12 mouse cellular contexts compared by ENCODE assay signal in genomic region chr9:42122441-42122840, GRCm38 (mm10). TPM values are rescaled to one million over a fixed set of nuclear protein-coding genes. Genes with fewer than 3 reads are reported as not detected.
DNase-seq lines count a peak whose midpoint lies in the region; ATAC-seq lines count a peak whose summit lies in the region.
"Had no signal": no experiment of that assay in that cellular context is flagged by ENCODE, and none has a peak within 500 bp of the region (broad histone marks: within the 10 kb centered on the region; RNA-seq: fewer than 3 reads in every experiment).

No protein-coding gene starts in this region.

- no peak overlapping the region for H3K9ac ChIP-seq in kidney, embryonic 14.5 days (ENCODE audit: low read depth, low read length)
- H3K9ac ChIP-seq in forebrain, embryonic 15.5 days (replicated peaks): peak overlapping the region; percentile 90; the same call in 1 of the 2 replicates
- H3K9ac ChIP-seq in midbrain, embryonic 12.5 days (replicated peaks): no peak overlapping the region

- H3K4me1 ChIP-seq in kidney, embryonic 14.5 days (ENCODE audit: control insufficient read depth, insufficient read depth, low read length): peaks cover 15% of the 10 kb centered on the region; the same call in 1 of the 2 replicates
- peaks cover 47% of the 10 kb centered on the region for H3K4me1 ChIP-seq in forebrain, embryonic 15.5 days
- peaks cover 13% of the 10 kb centered on the region; the same call in 1 of the 2 replicates for H3K4me1 ChIP-seq in midbrain, embryonic 12.5 days

- ATAC-seq in kidney, embryonic 14.5 days (ENCODE audit: low FRiP score, low TSS enrichment): no peak
- no peak for ATAC-seq in forebrain, embryonic 15.5 days (replicated peaks)
- ATAC-seq in midbrain, embryonic 12.5 days (ENCODE audit: low FRiP score, low read depth): no peak
- ATAC-seq: activated CD4-positive, CD25-positive, alpha-beta regulatory T cell, adult 4 months had no signal

- H3K4me3 ChIP-seq in kidney, embryonic 14.5 days (ENCODE audit: low read length): peak overlapping the region; percentile 88; the same call in 1 of the 2 replicates
- peak overlapping the region; percentile 81 for H3K4me3 ChIP-seq in forebrain, embryonic 15.5 days
- no peak overlapping the region for H3K4me3 ChIP-seq in midbrain, embryonic 12.5 days

- DNase-seq in kidney, postnatal 4 days: no peak
- peak; percentile 13 for DNase-seq in 416B (ENCODE audit: low read depth)
- DNase-seq in ovary, postnatal 36 days (ENCODE audit: low spot score): no peak
- DNase-seq in thymus, postnatal 25 days: no peak
- DNase-seq in left cerebral cortex, adult 18-20 months (ENCODE audit: low spot score in 2 of 2): no peak
- DNase-seq: cerebellum, adult 11 months; retina, postnatal 1 day; thymus, postnatal 4 days had no signal

- WGBS in kidney, embryonic 14.5 days: 82% methylated on average over 6 of the region's 6 CpGs
- 73% methylated on average over 6 of the region's 6 CpGs for WGBS in forebrain, embryonic 15.5 days
- 85% methylated on average over 6 of the region's 6 CpGs for WGBS in midbrain, embryonic 12.5 days

- no peak overlapping the region for H3K4me2 ChIP-seq in kidney, embryonic 14.5 days (replicated peaks; ENCODE audit: low read depth, low read length)
- H3K4me2 ChIP-seq in forebrain, embryonic 15.5 days (replicated peaks): peak overlapping the region; percentile 93
- H3K4me2 ChIP-seq in midbrain, embryonic 12.5 days (replicated peaks): peak overlapping the region; percentile 79; the same call in 1 of the 2 replicates

- H3K9me3 ChIP-seq in kidney, embryonic 14.5 days (ENCODE audit: control insufficient read depth, low read length): no peaks in the 10 kb centered on the region
- no peaks in the 10 kb centered on the region for H3K9me3 ChIP-seq in forebrain, embryonic 15.5 days
- no peaks in the 10 kb centered on the region for H3K9me3 ChIP-seq in midbrain, embryonic 12.5 days

- no peaks in the 10 kb centered on the region; the same call in 1 of the 2 replicates for H3K27me3 ChIP-seq in kidney, embryonic 14.5 days (ENCODE audit: control insufficient read depth, insufficient read depth, low read length)
- no peaks in the 10 kb centered on the region for H3K27me3 ChIP-seq in forebrain, embryonic 15.5 days
- H3K27me3 ChIP-seq in midbrain, embryonic 12.5 days: peaks cover 39% of the 10 kb centered on the region

- H3K27ac ChIP-seq in kidney, embryonic 14.5 days (ENCODE audit: low read depth, low read length): no peak overlapping the region
- no peak overlapping the region for H3K27ac ChIP-seq in forebrain, embryonic 15.5 days (replicated peaks)
- no peak overlapping the region for H3K27ac ChIP-seq in midbrain, embryonic 12.5 days (replicated peaks)

- H3K36me3 ChIP-seq in kidney, embryonic 14.5 days (ENCODE audit: control insufficient read depth, insufficient read depth, low read length): no peaks in the 10 kb centered on the region
- no peaks in the 10 kb centered on the region for H3K36me3 ChIP-seq in forebrain, embryonic 15.5 days
- no peaks in the 10 kb centered on the region for H3K36me3 ChIP-seq in midbrain, embryonic 12.5 days

RNA-seq across cellular contexts. Expression of gene Sorl1, which starts 1.7 kb away (rescaled TPM):
- polyA plus RNA-seq in kidney, embryonic 14.5 days (2014; fragmentation: Nextera tagmentation; extraction: Ambion mirVana): 9.1 and 11.5 TPM in 2 replicates
- 18.3 and 18.8 TPM in 2 replicates for polyA plus RNA-seq in forebrain, embryonic 15.5 days (2015; fragmentation: Nextera tagmentation; extraction: Ambion mirVana)
- 4.5 and 5.8 TPM in 2 replicates for polyA plus RNA-seq in midbrain, embryonic 12.5 days (2016; fragmentation: Nextera tagmentation; extraction: Ambion mirVana)
- total RNA-seq in left cerebral cortex, adult 18-20 months (2021): 100 to 1,000 TPM; 180 to 243 TPM
